Mouse (Mus musculus) liver, adult 2 months (tissue): ENCODE results near the gene 9230102O04Rik. TPM values are rescaled to one million over a fixed set of nuclear protein-coding genes. Genes with fewer than 3 reads are reported as not detected.

Experiments used
- DNase-seq: peaks from one replicate; pipeline ENCODE4 v3.0.0-alpha.2; 2011; ENCODE audit warnings: low read depth, low spot score; ENCODE audit errors: extremely low read depth
- H3K27ac ChIP-seq: fragments of 200-500 bp; replicated peaks from 2 replicates; pipeline ENCODE4 v1.5.1; 2012; ENCODE audit warnings: low read depth, mild to moderate bottlenecking, control low read depth, inconsistent platforms, low read length; ENCODE audit not compliant: insufficient read depth
- H3K27me3 ChIP-seq: fragments of 200-500 bp; 2 replicates; pipeline ENCODE4 v1.6.1; 2012; ENCODE audit warnings: mild to moderate bottlenecking, moderate library complexity, low read length, inconsistent platforms; ENCODE audit not compliant: control insufficient read depth, insufficient read depth
- H3K36me3 ChIP-seq: fragments of 200-500 bp; 2 replicates; pipeline ENCODE4 v1.6.1; 2012; ENCODE audit warnings: low read length, inconsistent platforms; ENCODE audit not compliant: control insufficient read depth, insufficient read depth
- H3K4me1 ChIP-seq: fragments of 200-500 bp; 2 replicates; pipeline ENCODE4 v1.6.1; 2011; ENCODE audit warnings: low read length; ENCODE audit not compliant: control insufficient read depth, insufficient read depth
- H3K4me3 ChIP-seq: fragments of 200-500 bp; 2 replicates; pipeline ENCODE4 v1.5.1; 2011; ENCODE audit warnings: low read depth, mild to moderate bottlenecking, control low read depth, low read length, moderate library complexity; ENCODE audit not compliant: insufficient read depth
- H3K79me2 ChIP-seq: fragments of 200-500 bp; 2 replicates; pipeline ENCODE4 v1.6.1; 2012; ENCODE audit warnings: inconsistent platforms, mild to moderate bottlenecking, low read length, moderate library complexity; ENCODE audit not compliant: control insufficient read depth, insufficient read depth
- H3K9ac ChIP-seq: fragments of 200-500 bp; 2 replicates; pipeline ENCODE4 v1.6.1; 2012; ENCODE audit warnings: low read depth, mild to moderate bottlenecking, control low read depth, inconsistent platforms, low read length
- CTCF ChIP-seq: fragments of 200-500 bp; IDR thresholded peaks from 2 replicates; pipeline ENCODE4 v1.5.1; 2011; ENCODE audit warnings: low read depth, low read length, control low read depth
- POLR2A ChIP-seq: fragments of 200-500 bp; IDR thresholded peaks from 2 replicates; pipeline ENCODE4 v1.6.1; 2011; ENCODE audit warnings: low read length, control low read depth; ENCODE audit not compliant: insufficient read depth; ENCODE audit errors: extremely low read depth
- WGBS: fragments of 180-500 bp; shearing (Covaris S2); methylation state at CpG from one replicate; pipeline ENCODE4 v1.1.7; 2018; 5-methylcytosine and 5-hydroxymethylcytosine counted together
- polyA plus RNA-seq: library from polyadenylated mRNA; depleted of rRNA; stranded (reverse); fragments of >200 nt; gene quantifications from 2 replicates; pipeline ENCODE4 v1.2.3, GENCODE M21; 2012
- total RNA-seq: library from RNA; depleted of rRNA; stranded (reverse); fragments of >200 nt; gene quantifications from 2 replicates; pipeline ENCODE4 v1.2.3, GENCODE M21; 2014

The 9230102O04Rik gene
- total and polyA plus RNA-seq, 2 experiments = not detected

DNA sequence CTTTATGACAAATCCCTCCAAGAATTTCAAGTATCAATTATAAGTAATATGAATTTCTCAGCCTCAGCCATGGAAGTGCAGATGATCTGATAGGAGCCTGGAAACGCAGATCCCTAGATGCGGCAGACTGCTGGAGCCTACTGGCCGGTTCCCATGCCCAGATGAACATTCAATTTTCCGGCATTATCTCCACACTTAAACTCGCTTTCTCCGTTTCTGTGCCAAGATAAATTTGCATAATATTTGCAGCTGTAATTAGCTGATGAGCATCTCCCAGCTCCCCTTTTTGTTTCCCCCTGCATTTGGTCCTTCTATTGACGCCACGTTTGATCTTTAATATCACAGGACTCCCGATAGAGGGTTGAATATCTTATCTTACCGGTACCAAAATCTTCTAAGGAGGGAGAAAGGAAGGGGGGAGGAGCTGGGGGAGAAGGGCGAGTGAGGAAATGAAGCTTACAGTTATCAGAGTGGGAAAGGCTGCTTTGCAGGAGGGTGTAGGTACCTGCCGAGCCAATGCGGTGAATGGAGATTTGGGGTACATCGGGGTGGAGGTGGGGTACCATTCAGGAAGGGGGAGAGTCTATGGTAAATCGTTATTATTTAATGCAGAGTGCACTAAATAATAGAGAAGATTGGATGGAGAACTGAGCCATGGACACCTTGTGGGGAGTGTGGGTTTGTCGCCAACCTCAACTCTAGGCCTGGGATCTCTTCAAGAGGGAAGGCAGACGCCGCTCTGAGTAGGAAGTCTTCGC is 5.7 kb upstream of the 9230102O04Rik start:
- no peak overlapping the region for H3K4me3 ChIP-seq

DNA sequence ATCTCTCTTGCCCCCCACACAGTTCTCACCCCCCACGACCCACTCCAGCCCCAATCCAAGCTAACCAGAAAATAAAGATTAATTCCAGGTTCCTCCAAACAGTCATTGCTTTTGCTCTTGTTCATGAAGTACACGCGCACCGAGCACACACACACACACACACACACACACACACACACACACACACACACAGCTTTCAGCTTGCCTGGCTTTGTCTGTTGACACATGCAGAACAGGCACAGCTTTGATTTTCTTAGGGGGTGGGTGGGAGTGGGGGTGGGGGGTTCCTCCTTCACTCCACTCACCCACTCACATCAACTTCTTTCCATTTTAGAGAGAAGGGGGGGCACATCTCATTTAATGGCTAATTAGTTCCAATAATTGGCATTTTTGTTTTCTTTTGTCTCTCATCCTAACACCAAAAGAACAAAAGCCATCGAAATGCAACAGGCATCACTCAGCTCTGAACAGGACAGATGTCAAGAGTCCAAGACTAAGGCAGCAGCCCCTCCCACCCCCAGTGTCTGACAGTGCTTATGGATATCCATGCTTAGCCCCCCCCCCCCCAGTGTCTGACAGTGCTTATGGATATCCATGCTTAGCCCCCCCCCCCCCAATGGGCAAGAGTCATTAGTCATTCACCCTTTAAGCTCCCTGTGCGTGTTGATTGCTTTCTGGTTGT is 4.1 kb upstream of the 9230102O04Rik start:
- WGBS = 8% methylated on average over 6 of the region's 6 CpGs

More for the DNA sequence above, 5.7 kb upstream of the 9230102O04Rik start:
- no peaks in the 10 kb centered on the region for H3K4me1 ChIP-seq
- no peaks in the 10 kb centered on the region for H3K36me3 ChIP-seq
- DNase-seq = no peak
- no peaks in the 10 kb centered on the region for H3K79me2 ChIP-seq
- no peak for TF ChIP-seq CTCF
- TF ChIP-seq POLR2A = no peak
- WGBS = 10% methylated on average over 19 of the region's 19 CpGs
- H3K9ac ChIP-seq = no peak overlapping the region
- no peak overlapping the region for H3K27ac ChIP-seq
- peaks cover 14% of the 10 kb centered on the region; the same call in 1 of the 2 replicates for H3K27me3 ChIP-seq

DNA sequence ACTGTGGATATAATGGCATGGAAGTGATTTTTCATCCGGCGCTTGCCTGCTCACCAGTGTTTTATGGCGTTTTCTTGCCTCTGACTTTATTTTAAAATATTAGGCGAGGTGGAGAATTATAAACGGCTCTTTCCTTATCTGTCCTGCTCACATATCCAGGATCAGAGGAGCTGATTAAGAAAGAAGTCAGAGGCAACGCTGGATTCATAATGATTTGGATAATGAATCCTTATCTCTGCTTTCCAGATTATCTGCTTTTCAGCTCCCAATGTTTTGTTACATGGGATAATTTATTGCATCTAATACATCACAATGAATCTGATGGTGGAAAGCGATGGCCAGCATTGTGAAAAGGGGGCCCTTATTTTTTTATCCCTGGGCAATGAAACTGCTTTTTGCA is 3.2 kb upstream of the 9230102O04Rik start:
- no peak for TF ChIP-seq POLR2A
- no peak for TF ChIP-seq CTCF
- no peak overlapping the region for H3K9ac ChIP-seq
- no peaks in the 10 kb centered on the region for H3K4me1 ChIP-seq
- DNase-seq = no peak
- no peaks in the 10 kb centered on the region for H3K36me3 ChIP-seq
- H3K27me3 ChIP-seq = peaks cover 18% of the 10 kb centered on the region; the same call in 1 of the 2 replicates
- no peaks in the 10 kb centered on the region for H3K79me2 ChIP-seq
- 24% methylated on average over 7 of the region's 7 CpGs for WGBS
- H3K4me3 ChIP-seq = no peak overlapping the region
- no peak overlapping the region for H3K27ac ChIP-seq

More for the DNA sequence above, 4.1 kb upstream of the 9230102O04Rik start:
- Histone ChIP-seq H3K27ac (no peak overlapping the region), H3K4me3 (no peak overlapping the region), H3K9ac (no peak overlapping the region), H3K4me1 (no peaks in the 10 kb centered on the region), H3K79me2 (no peaks in the 10 kb centered on the region), H3K27me3 (peaks cover 18% of the 10 kb centered on the region; the same call in 1 of the 2 replicates), H3K36me3 (no peaks in the 10 kb centered on the region)
- TF ChIP-seq POLR2A (no peak), CTCF (no peak)
- DNase-seq = no peak

DNA sequence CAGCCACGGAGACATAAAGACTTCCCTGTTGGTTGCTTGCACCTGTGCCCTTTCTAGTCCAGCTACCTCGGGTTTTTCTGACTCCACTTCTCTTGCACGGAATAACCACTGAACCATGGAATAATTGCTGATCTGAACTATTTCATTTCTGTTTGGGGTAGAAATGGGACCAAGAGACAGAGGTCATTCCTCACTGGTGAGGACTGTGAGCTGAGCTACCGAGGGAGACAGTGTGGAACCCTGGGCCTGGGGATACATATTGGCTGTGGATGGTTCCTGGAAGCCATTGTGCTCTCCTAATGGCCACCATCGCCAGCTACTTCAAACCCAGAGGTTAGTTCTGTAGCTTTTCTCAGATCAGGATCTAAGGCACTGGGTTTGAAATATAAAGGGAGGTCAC is 1.6 kb upstream of the 9230102O04Rik start:
- Histone ChIP-seq H3K4me1 (no peaks in the 10 kb centered on the region), H3K4me3 (no peak overlapping the region), H3K27me3 (peaks cover 14% of the 10 kb centered on the region; the same call in 1 of the 2 replicates), H3K79me2 (no peaks in the 10 kb centered on the region), H3K36me3 (no peaks in the 10 kb centered on the region), H3K27ac (no peak overlapping the region), H3K9ac (no peak overlapping the region)
- TF ChIP-seq CTCF (no peak), POLR2A (no peak)
- DNase-seq = no peak
- WGBS = 26% methylated on average over 5 of the region's 5 CpGs

DNA sequence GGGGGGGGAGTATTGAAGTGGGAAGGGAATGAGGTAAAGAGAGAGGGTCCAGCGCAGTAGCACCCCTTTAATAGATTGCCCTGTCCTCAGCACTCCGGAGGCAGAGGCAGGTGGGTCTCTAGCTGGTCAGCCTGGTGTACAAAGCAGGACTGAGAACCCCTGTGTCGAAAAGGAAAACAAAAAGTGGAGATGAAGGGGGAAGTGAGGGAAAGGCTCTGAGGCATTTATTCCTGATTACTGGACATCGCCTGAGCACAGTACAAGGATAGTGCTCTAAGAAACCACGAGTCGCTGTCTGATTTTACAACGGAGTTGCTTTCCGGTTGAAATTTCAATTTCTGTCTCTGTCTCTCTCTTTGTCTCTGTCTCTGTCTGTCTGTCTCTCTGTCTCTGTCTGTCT is 911 bp upstream of the 9230102O04Rik start:
- Histone ChIP-seq H3K27me3 (peaks cover 9% of the 10 kb centered on the region; the same call in 1 of the 2 replicates), H3K4me3 (no peak overlapping the region), H3K27ac (no peak overlapping the region), H3K9ac (no peak overlapping the region), H3K79me2 (no peaks in the 10 kb centered on the region), H3K4me1 (no peaks in the 10 kb centered on the region), H3K36me3 (no peaks in the 10 kb centered on the region)
- no peak for DNase-seq
- TF ChIP-seq CTCF (no peak), POLR2A (no peak)
- 23% methylated on average over 8 of the region's 8 CpGs for WGBS
